Mouse (Mus musculus): ENCODE measurements at regions not wholly inside any gene's neighbourhood (a gene's known extent, or its start where the extent isn't known, plus 50 kb on each side); places are given as distances from the start of the nearest gene placed in this dataset.

- intact Hi-C loops (cut with DNase I): no loop called here
Observed at GRCm38 (mm10) chrX:106985684-106986083, 65.3 kb downstream of the Lpar4 start.

GRCm38 (mm10) chrX:106986794-106987193 lies 66.4 kb downstream of the Lpar4 start:
- intact Hi-C loops (cut with DNase I): no loop called here

GRCm38 (mm10) chrX:106987779-106988178 lies 67.4 kb downstream of the Lpar4 start:
- intact Hi-C loops (cut with DNase I): no loop called here

DNA sequence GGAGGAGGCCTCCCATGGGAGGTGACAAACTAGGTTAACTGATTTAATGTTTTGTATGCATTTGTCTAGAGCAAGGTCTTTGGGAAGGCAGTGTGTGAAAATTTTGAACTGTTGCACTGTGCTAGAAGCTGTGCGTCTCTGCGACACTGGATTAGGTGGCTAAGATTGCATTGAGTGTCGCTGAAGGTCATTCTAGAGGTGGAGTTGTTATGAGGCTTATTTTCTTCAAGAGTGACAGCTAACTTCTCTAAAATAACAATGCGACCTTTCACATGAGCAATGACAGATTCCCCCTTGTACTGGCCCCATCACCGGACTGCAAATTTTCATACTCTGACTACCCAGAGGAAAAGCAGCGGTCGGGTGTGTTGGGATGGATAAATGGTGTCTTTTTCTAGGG lies 83.8 kb upstream of the P2ry10 start:
- intact Hi-C loops (cut with DNase I): no loop called here

GRCm38 (mm10) chrX:107008968-107009367 lies 79.3 kb upstream of the P2ry10 start:
- intact Hi-C loops (cut with DNase I): no loop called here

GRCm38 (mm10) chrX:107012615-107013014 lies 75.7 kb upstream of the P2ry10 start:
- intact Hi-C loops (cut with DNase I): loop anchor here (10.0 kb wide), 1 partner anchor 218 kb away; no protein-coding TSS in a partner anchor

DNA sequence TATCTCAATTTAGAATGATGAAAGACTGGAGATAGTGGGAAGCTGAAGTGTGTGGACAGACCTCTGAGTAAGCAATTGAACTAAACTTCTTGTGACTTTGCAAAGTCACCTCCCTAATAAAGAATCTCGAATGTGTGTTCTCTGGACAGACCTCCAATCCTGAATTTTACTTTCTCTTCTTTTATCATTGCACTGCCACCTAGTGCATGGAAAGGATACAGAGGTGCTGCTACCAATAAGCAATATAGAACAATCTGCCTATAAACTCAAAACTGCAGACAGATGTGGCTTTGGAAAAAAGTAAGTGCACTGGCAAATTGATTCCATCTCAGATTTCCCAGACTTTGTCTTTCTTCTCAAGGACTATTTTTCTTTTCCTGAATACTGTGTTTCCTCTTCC lies 73.0 kb upstream of the P2ry10 start:
- intact Hi-C loops (cut with DNase I): loop anchor here (10.0 kb wide), 1 partner anchor 221 kb away; no protein-coding TSS in a partner anchor

GRCm38 (mm10) chrX:107031726-107032125 lies 56.6 kb upstream of the P2ry10 start:
- intact Hi-C loops (cut with DNase I): no loop called here

GRCm38 (mm10) chrX:107038041-107038440 lies 50.3 kb upstream of the P2ry10 start:
- intact Hi-C loops (cut with DNase I): no loop called here
